Mouse (Mus musculus) ES-Bruce4 (cell line): ENCODE data around the gene Dusp5.

Experiments used
- CTCF ChIP-seq: IDR thresholded peaks from one replicate; pipeline ENCODE4 v1.8.1; 2011; ENCODE audit warnings: low read depth, low read length
- EP300 ChIP-seq: IDR thresholded peaks from 2 replicates; pipeline ENCODE4 v1.6.1; 2011; ENCODE audit warnings: low read depth, low read length; ENCODE audit not compliant: insufficient read depth

GRCm38 (mm10) chr19:53532676-53533075 lies 3.8 kb downstream of the Dusp5 start:
- TF ChIP-seq CTCF (no peak), EP300 (no peak)
